Mouse (Mus musculus): ENCODE results near the gene Cct2. TPM values are rescaled to one million over a fixed set of nuclear protein-coding genes. Genes with fewer than 3 reads are reported as not detected.
A peak's percentile ranks its signal among the peaks of the same experiment; 100 is the strongest.
"Not testable (repeated sequence)": the region's sequence is repeated elsewhere in the genome, so short reads cannot be mapped to it uniquely, and the experiment has no call there.

The Cct2 gene
- polyA plus RNA-seq, 1 experiment from 2014 or later, result 139 TPM

DNA sequence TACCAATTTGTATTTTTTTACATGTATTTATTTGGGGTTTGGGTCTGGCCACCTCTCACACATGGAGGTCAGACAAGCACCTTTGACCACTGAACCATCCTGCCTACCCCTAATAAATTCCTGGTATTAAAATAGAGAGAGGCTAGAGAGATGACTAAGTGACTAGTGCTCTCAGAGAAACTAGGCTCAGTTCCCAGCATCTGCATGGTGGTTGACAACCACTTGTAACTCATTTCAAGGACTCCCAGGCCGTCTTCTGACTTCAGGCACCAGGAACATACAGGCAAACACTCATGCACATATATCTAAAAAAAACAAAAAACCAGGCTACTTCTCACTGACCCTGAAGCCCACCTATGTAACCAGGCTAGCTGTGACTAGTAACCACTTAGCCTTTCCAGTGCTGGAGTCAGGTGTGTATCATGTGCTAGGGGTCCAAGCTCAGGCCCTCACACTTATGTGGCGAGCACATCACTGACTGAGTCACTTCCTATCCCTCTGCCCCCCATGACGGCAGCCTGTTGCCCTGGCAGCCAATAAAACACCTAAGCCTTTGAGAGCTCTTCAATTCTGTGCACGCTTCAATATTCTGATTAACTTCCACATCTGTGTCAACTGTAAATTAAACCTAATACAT, 13.5 kb downstream of the Cct2 start:
- H3K27ac ChIP-seq, result peak overlapping the region; percentile 8; the same call in 1 of the 2 replicates
- H3K4me2 ChIP-seq, result no peak overlapping the region
- H3K4me3 ChIP-seq, result no peak overlapping the region
- no peak overlapping the region for H3K9ac ChIP-seq
- H3K4me1 ChIP-seq (replicated peaks), result peaks cover 17% of the 10 kb centered on the region
- ATAC-seq (replicated peaks; ENCODE audit: insufficient number of reproducible peaks, insufficient read depth, low FRiP score, low read depth), result no peak
- no peaks in the 10 kb centered on the region for H3K9me3 ChIP-seq (replicated peaks)
- H3K27me3 ChIP-seq, result no peaks in the 10 kb centered on the region
- peaks cover 56% of the 10 kb centered on the region for H3K36me3 ChIP-seq
- 50% methylated on average over 4 of the region's 4 CpGs for WGBS

DNA sequence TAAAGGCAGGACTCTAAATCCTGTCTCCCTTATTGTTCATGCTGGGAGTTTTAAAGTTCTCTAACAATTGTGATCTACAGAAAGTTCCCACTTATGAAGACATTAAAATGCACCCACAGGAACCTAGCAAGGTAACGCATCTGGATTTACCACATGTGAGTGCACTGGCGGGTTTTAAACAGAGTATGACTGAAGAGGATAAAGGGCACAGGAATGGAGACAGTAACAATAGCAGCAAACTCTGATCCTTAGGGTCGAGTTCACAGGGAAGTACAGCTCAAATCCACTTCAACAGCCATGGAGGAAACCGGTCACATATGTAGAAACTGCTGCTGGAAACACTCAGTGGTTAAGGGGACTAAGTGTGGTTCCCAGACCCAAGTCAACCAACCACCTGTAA, 14.4 kb downstream of the Cct2 start:
- H3K9ac ChIP-seq, result peak overlapping the region; percentile 75; the same call in 1 of the 2 replicates
- H3K9me3 ChIP-seq (replicated peaks), result no peaks in the 10 kb centered on the region
- no peaks in the 10 kb centered on the region for H3K27me3 ChIP-seq
- H3K36me3 ChIP-seq, result peaks cover 50% of the 10 kb centered on the region
- peak overlapping the region; percentile 67 for H3K4me2 ChIP-seq
- peak overlapping the region; percentile 8; the same call in 1 of the 2 replicates for H3K27ac ChIP-seq
- H3K4me1 ChIP-seq (replicated peaks), result peaks cover 23% of the 10 kb centered on the region
- H3K4me3 ChIP-seq, result peak overlapping the region; percentile 63
- no peak for ATAC-seq (replicated peaks; ENCODE audit: insufficient number of reproducible peaks, insufficient read depth, low FRiP score, low read depth)
- WGBS, result 66% methylated on average over 4 of the region's 4 CpGs

GRCm38 (mm10) chr10:117045175-117046056, 18.2 kb downstream of the Cct2 start, which contains the start of gene Lrrc10:
Gene Lrrc10, plus strand, starts transcription at chr10:117045341.
- Histone ChIP-seq H3K27me3 (no peaks in the 10 kb centered on the region), H3K9ac (peak within 1 kb of the TSS; percentile 75), H3K27ac (peak within 1 kb of the TSS; percentile 94), H3K9me3 (replicated peaks) (no peaks in the 10 kb centered on the region), H3K4me2 (peak within 1 kb of the TSS; percentile 67), H3K36me3 (peaks cover 14% of the 10 kb centered on the region; the same call in 1 of the 2 replicates), H3K4me3 (peak within 1 kb of the TSS; percentile 63), H3K4me1 (replicated peaks) (peaks cover 44% of the 10 kb centered on the region)
- 17% methylated on average over 40 of the region's 40 CpGs for WGBS
- peak; percentile 28 for ATAC-seq (replicated peaks; ENCODE audit: insufficient number of reproducible peaks, insufficient read depth, low FRiP score, low read depth)

DNA sequence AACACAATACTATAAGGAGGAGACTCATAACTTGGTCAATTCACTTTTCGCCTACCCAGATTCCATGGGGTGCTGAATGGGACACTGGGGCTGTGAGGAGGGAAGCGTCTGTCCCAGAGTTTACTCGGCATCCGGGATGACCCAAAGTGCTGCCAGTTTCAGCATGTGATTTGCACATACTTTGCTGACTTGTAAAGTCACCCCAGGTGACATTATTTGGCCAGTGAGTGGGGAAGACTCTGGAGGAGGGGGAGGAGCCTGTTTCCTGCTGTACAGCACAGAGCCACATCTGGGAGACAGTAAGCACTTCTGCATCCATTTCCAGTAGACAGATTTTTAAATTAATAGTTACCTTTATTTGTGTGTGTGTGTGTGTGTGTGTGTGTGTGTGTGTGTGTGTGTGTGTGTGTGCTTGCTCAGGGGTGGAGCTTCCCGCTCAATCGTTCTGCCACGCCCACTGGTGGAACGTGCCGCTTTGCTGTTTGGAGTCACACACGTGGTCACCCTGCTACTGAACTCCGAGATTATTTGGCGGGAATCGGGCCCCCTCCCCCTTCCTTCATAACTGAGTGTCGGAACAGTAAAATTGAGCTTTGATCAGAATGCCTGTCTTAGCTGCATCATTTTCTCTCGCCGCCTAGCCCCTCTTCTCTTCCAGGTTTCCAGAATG, 20.0 kb downstream of the Cct2 start:
- H3K27ac ChIP-seq, result peak overlapping the region; percentile 45
- H3K9ac ChIP-seq, result not testable (repeated sequence)

DNA sequence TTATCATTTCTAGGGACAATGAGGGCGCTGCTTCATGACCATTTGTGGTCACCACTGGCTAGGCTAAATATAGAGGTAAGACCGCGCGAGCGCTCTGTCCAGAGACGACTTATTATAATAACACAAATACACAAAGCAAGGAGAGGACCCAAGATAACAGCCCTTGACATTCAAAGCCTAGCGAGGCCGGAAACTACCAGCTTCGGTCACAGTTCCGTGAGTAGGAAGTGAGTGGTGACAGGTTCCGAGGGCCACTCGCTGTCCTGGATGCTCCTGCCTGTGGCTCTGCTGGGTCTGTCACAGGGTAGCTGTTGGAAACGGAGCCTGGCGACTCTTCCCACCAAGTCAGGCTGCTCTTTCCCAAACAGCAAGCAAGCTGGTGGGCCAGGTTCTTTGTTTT, 21.3 kb downstream of the Cct2 start:
- Histone ChIP-seq H3K4me3 (peak overlapping the region; percentile 20), H3K9ac (no peak overlapping the region), H3K4me2 (peak overlapping the region; percentile 55), H3K27me3 (no peaks in the 10 kb centered on the region), H3K27ac (peak overlapping the region; percentile 90), H3K36me3 (no peaks in the 10 kb centered on the region), H3K9me3 (replicated peaks) (no peaks in the 10 kb centered on the region), H3K4me1 (replicated peaks) (peaks cover 30% of the 10 kb centered on the region)
- WGBS, result 23% methylated on average over 14 of the region's 14 CpGs
- peak; percentile 79 for ATAC-seq (replicated peaks; ENCODE audit: insufficient number of reproducible peaks, insufficient read depth, low FRiP score, low read depth)

More for the DNA sequence above, 20.0 kb downstream of the Cct2 start:
- H3K27me3 ChIP-seq; H3K36me3 ChIP-seq; H3K9me3 ChIP-seq (replicated peaks); ATAC-seq (replicated peaks; ENCODE audit: insufficient number of reproducible peaks, insufficient read depth, low FRiP score, low read depth); H3K4me3 ChIP-seq: not testable (repeated sequence)
- H3K4me1 ChIP-seq (replicated peaks), result peaks cover 34% of the 10 kb centered on the region
- whole genome bisulfite sequencing, result 22% methylated on average over 16 of the region's 16 CpGs
- H3K4me2 ChIP-seq, result peak overlapping the region; percentile 67

DNA sequence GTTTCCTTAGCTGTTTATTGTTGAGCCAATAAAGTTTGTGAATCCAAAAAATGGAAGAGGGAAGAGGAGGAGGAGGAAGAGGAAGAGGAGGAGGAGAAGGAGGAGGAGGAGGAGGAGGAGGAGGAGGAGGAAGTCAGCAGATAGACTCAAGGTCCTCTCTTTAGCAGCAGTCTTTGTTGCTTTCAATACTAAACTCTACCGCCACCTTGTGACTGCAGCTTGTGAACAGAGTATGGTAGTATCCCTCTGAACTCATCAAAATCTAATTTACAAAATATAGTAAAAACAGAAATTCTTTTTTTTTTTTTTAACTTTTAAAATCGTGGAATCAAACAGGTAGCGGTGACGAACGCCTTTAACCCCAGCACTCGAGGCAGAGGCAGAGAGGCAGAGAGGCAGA, 23.3 kb downstream of the Cct2 start:
- Histone ChIP-seq H3K36me3 (no peaks in the 10 kb centered on the region), H3K27ac (no peak overlapping the region), H3K27me3 (no peaks in the 10 kb centered on the region), H3K9me3 (replicated peaks) (no peaks in the 10 kb centered on the region), H3K4me2 (no peak overlapping the region), H3K4me1 (replicated peaks) (peaks cover 27% of the 10 kb centered on the region), H3K9ac (no peak overlapping the region), H3K4me3 (no peak overlapping the region)
- 67% methylated on average over 6 of the region's 6 CpGs for WGBS
- no peak for ATAC-seq (replicated peaks; ENCODE audit: insufficient number of reproducible peaks, insufficient read depth, low FRiP score, low read depth)

DNA sequence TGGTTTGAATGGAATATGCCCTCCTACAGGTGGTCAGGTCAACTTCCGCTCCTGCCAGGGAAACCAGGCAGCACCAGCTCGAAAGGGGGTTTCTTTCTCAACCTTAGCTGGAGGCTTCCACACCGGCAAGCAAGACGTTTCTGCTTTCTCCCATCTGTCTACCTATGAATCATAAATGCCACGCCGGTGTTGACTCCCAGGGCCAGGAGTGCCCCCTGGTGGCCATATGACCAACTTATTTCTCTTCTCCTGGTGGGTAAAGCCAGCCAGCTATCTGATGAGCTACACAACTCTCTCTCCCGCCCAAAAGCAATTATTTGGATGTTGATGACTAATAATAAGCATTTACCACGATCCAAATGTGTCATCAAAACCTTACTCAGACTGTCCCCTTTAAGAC, 29.8 kb downstream of the Cct2 start:
- no peak overlapping the region for H3K9ac ChIP-seq
- 0 out of 2 replicates have a peak, but pooled peaks have one; percentile 45 for ATAC-seq (replicated peaks; ENCODE audit: insufficient number of reproducible peaks, insufficient read depth, low FRiP score, low read depth)
- 0 out of 2 replicates have a peak overlapping the region, but pooled peaks have one; percentile 36 for H3K4me2 ChIP-seq
- H3K27me3 ChIP-seq, result no peaks in the 10 kb centered on the region
- no peaks in the 10 kb centered on the region for H3K36me3 ChIP-seq
- H3K27ac ChIP-seq, result no peak overlapping the region
- H3K9me3 ChIP-seq (replicated peaks), result no peaks in the 10 kb centered on the region
- peaks cover 2% of the 10 kb centered on the region; the same call in 1 of the 2 replicates for H3K4me1 ChIP-seq (replicated peaks)
- WGBS, result 18% methylated on average over 8 of the region's 8 CpGs
- H3K4me3 ChIP-seq, result no peak overlapping the region

DNA sequence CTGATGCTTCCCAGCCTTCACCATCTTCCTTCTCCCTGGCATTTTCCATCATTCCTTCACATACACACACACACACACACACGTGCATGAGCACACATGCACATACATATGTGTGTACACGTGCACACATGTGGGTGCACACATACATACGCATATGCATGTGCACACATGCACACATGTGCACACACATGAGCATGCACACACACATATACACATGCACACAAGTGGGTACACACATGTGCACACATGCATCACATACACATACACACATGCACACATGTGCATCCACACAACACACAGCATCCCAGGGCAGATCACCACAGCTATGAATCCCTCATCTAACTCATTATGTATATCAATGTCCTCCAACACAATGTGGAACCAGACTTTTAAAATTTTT, 32.5 kb downstream of the Cct2 start:
- Histone ChIP-seq H3K27me3 (no peaks in the 10 kb centered on the region), H3K4me1 (replicated peaks) (peaks cover 2% of the 10 kb centered on the region; the same call in 1 of the 2 replicates), H3K9me3 (replicated peaks) (no peaks in the 10 kb centered on the region), H3K36me3 (no peaks in the 10 kb centered on the region), H3K9ac (no peak overlapping the region), H3K4me3 (no peak overlapping the region), H3K27ac (no peak overlapping the region), H3K4me2 (no peak overlapping the region)
- no peak for ATAC-seq (replicated peaks; ENCODE audit: insufficient number of reproducible peaks, insufficient read depth, low FRiP score, low read depth)
- 93% methylated on average over 3 of the region's 3 CpGs for WGBS

GRCm38 (mm10) chr10:117026176-117026575, 37.4 kb downstream of the Cct2 start:
- Histone ChIP-seq H3K27ac (no peak overlapping the region), H3K4me1 (replicated peaks) (peaks cover 23% of the 10 kb centered on the region), H3K9ac (no peak overlapping the region), H3K9me3 (replicated peaks) (no peaks in the 10 kb centered on the region), H3K4me2 (no peak overlapping the region), H3K27me3 (0 out of 2 replicates have a peak, but pooled peaks cover 3% of the 10 kb centered on the region), H3K4me3 (no peak overlapping the region), H3K36me3 (no peaks in the 10 kb centered on the region)
- 78% methylated on average over 8 of the region's 8 CpGs for WGBS
- no peak for ATAC-seq (replicated peaks; ENCODE audit: insufficient number of reproducible peaks, insufficient read depth, low FRiP score, low read depth)

GRCm38 (mm10) chr10:117025776-117026175, 37.8 kb downstream of the Cct2 start:
- not testable (repeated sequence) for H3K4me3 ChIP-seq; H3K27me3 ChIP-seq; H3K9me3 ChIP-seq (replicated peaks); H3K27ac ChIP-seq; ATAC-seq (replicated peaks; ENCODE audit: insufficient number of reproducible peaks, insufficient read depth, low FRiP score, low read depth); H3K9ac ChIP-seq; H3K4me2 ChIP-seq; H3K36me3 ChIP-seq
- peaks cover 26% of the 10 kb centered on the region for H3K4me1 ChIP-seq (replicated peaks)

GRCm38 (mm10) chr10:117023693-117024092, 39.9 kb downstream of the Cct2 start:
- Histone ChIP-seq H3K9ac (peak overlapping the region; percentile 57), H3K36me3 (no peaks in the 10 kb centered on the region), H3K4me3 (peak overlapping the region; percentile 47), H3K9me3 (replicated peaks) (no peaks in the 10 kb centered on the region), H3K27ac (peak overlapping the region; percentile 73), H3K4me2 (peak overlapping the region; percentile 82), H3K27me3 (0 out of 2 replicates have a peak, but pooled peaks cover 3% of the 10 kb centered on the region), H3K4me1 (replicated peaks) (peaks cover 27% of the 10 kb centered on the region)
- peak; percentile 69 for ATAC-seq (replicated peaks; ENCODE audit: insufficient number of reproducible peaks, insufficient read depth, low FRiP score, low read depth)
- 6% methylated on average over 16 of the region's 16 CpGs for WGBS
